Mouse (Mus musculus) neural tube, embryonic 11.5 days (tissue): ENCODE data around the gene Tsc22d3. TPM values are rescaled to one million over a fixed set of nuclear protein-coding genes. Genes with fewer than 3 reads are reported as not detected.
"Not testable (repeated sequence)": the region's sequence is repeated elsewhere in the genome, so short reads cannot be mapped to it uniquely, and the experiment has no call there.

Experiments used
- ATAC-seq: fragments of 200-750 bp; cut with Nextera tagmentation; 2 replicates; pipeline ENCODE4 v1.8.0; 2017; ENCODE audit warnings: moderate number of reproducible peaks, mild to moderate bottlenecking, moderate TSS enrichment, moderate library complexity; ENCODE audit not compliant: insufficient read depth, low FRiP score, low TSS enrichment
- DNase-seq: peaks from one replicate; pipeline ENCODE4 v3.0.0-alpha.2; 2015; ENCODE audit warnings: low spot score
- H3K27ac ChIP-seq: fragments of 300-500 bp; sonication (generic); 2 replicates; pipeline ENCODE4 v1.5.1; 2014; ENCODE audit warnings: low read depth, mild to moderate bottlenecking, low read length
- H3K27me3 ChIP-seq: fragments of 300-500 bp; sonication (generic); 2 replicates; pipeline ENCODE4 v1.6.1; 2014; ENCODE audit warnings: mild to moderate bottlenecking, low read length, mixed read lengths; ENCODE audit not compliant: control insufficient read depth, insufficient read depth
- H3K36me3 ChIP-seq: fragments of 300-500 bp; sonication (generic); 2 replicates; pipeline ENCODE4 v1.6.1; 2014; ENCODE audit warnings: mild to moderate bottlenecking, low read length, moderate library complexity, mixed read lengths; ENCODE audit not compliant: control insufficient read depth, insufficient read depth
- H3K4me1 ChIP-seq: fragments of 300-500 bp; sonication (generic); 2 replicates; pipeline ENCODE4 v1.6.1; 2014; ENCODE audit warnings: low read length, mixed read lengths; ENCODE audit not compliant: control insufficient read depth, insufficient read depth
- H3K4me2 ChIP-seq: fragments of 300-500 bp; sonication (generic); 2 replicates; pipeline ENCODE4 v1.6.1; 2014; ENCODE audit warnings: low read depth, mild to moderate bottlenecking, moderate library complexity
- H3K4me3 ChIP-seq: fragments of 300-500 bp; sonication (generic); 2 replicates; pipeline ENCODE4 v1.5.1; 2014; ENCODE audit warnings: low read depth, low read length
- H3K9ac ChIP-seq: fragments of 300-500 bp; sonication (generic); 2 replicates; pipeline ENCODE4 v1.6.1; 2014; ENCODE audit warnings: mild to moderate bottlenecking, low read length
- H3K9me3 ChIP-seq: fragments of 300-500 bp; sonication (generic); 2 replicates; pipeline ENCODE4 v1.6.1; 2016; ENCODE audit warnings: low read length; ENCODE audit not compliant: control insufficient read depth
- WGBS: fragments of 180-500 bp; shearing (Covaris S2); extraction: QIAGEN DNeasy Blood & Tissue Kit; methylation state at CpG from one replicate; pipeline ENCODE4 v1.1.7; 2014; 5-methylcytosine and 5-hydroxymethylcytosine counted together
- polyA plus RNA-seq: library from polyadenylated mRNA; unstranded; fragments of >200 nt; fragmentation: Nextera tagmentation; extraction: Ambion mirVana; gene quantifications from 2 replicates; pipeline ENCODE4 v1.2.1, GENCODE M21; 2014

Gene Tsc22d3
- polyA plus RNA-seq, 1 experiment from 2014 or later: 153 TPM

- ATAC-seq: 0 out of 2 replicates have a peak, but pooled peaks have one; percentile 45
- Histone ChIP-seq H3K4me1 (no peaks in the 10 kb centered on the region), H3K4me2 (no peak overlapping the region), H3K27me3 (0 out of 2 replicates have a peak, but pooled peaks cover 4% of the 10 kb centered on the region), H3K36me3 (no peaks in the 10 kb centered on the region), H3K9ac (no peak overlapping the region), H3K9me3 (no peaks in the 10 kb centered on the region), H3K27ac (no peak overlapping the region), H3K4me3 (no peak overlapping the region)
- peak; percentile 53 for DNase-seq
- WGBS: 7% methylated on average over 6 of the region's 7 CpGs
These were observed 96.6 kb downstream of the Tsc22d3 start for GRCm38 (mm10) chrX:140503905-140504304.

- Histone ChIP-seq H3K9ac (no peak overlapping the region), H3K4me3 (no peak overlapping the region), H3K4me2 (no peak overlapping the region), H3K4me1 (no peaks in the 10 kb centered on the region), H3K36me3 (no peaks in the 10 kb centered on the region), H3K27me3 (0 out of 2 replicates have a peak, but pooled peaks cover 2% of the 10 kb centered on the region), H3K27ac (no peak overlapping the region), H3K9me3 (no peaks in the 10 kb centered on the region)
- 67% methylated on average over 9 of the region's 9 CpGs for WGBS
- ATAC-seq (no peak), DNase-seq (no peak)
These were observed 98.8 kb downstream of the Tsc22d3 start for GRCm38 (mm10) chrX:140501401-140502301.

- no peak overlapping the region for H3K27ac ChIP-seq
- H3K4me2 ChIP-seq: no peak overlapping the region
- no peaks in the 10 kb centered on the region for H3K36me3 ChIP-seq
- H3K9me3 ChIP-seq: no peaks in the 10 kb centered on the region
- H3K4me3 ChIP-seq: no peak overlapping the region
- no peaks in the 10 kb centered on the region for H3K4me1 ChIP-seq
- DNase-seq (no peak), ATAC-seq (no peak)
- H3K27me3 ChIP-seq: 0 out of 2 replicates have a peak, but pooled peaks cover 2% of the 10 kb centered on the region
- WGBS: 79% methylated on average over 5 of the region's 5 CpGs
- no peak overlapping the region for H3K9ac ChIP-seq
These were observed 100.2 kb downstream of the Tsc22d3 start for GRCm38 (mm10) chrX:140500306-140500705.

- H3K27me3 ChIP-seq, H3K27ac ChIP-seq, H3K4me1 ChIP-seq, H3K36me3 ChIP-seq, ATAC-seq, H3K4me2 ChIP-seq, H3K9me3 ChIP-seq, DNase-seq, H3K9ac ChIP-seq, H3K4me3 ChIP-seq: not testable (repeated sequence)
- WGBS: 79% methylated on average over 4 of the region's 4 CpGs
These were observed 102.0 kb downstream of the Tsc22d3 start for GRCm38 (mm10) chrX:140498431-140498830.

GRCm38 (mm10) chrX:140494170-140494569 is 106.3 kb downstream of the Tsc22d3 start:
- Histone ChIP-seq H3K9me3 (no peaks in the 10 kb centered on the region), H3K36me3 (no peaks in the 10 kb centered on the region), H3K27ac (no peak overlapping the region), H3K9ac (no peak overlapping the region), H3K4me2 (no peak overlapping the region), H3K4me1 (no peaks in the 10 kb centered on the region), H3K27me3 (peaks cover 2% of the 10 kb centered on the region; the same call in 1 of the 2 replicates), H3K4me3 (no peak overlapping the region)
- DNase-seq (no peak), ATAC-seq (no peak)
- 94% methylated on average over 6 of the region's 6 CpGs for WGBS

GRCm38 (mm10) chrX:140493527-140494029 is 106.9 kb downstream of the Tsc22d3 start:
- DNase-seq (no peak), ATAC-seq (no peak)
- no peak overlapping the region for H3K4me2 ChIP-seq
- H3K27me3 ChIP-seq: peaks cover 4% of the 10 kb centered on the region; the same call in 1 of the 2 replicates
- no peak overlapping the region for H3K4me3 ChIP-seq
- WGBS: 70% methylated on average over 7 of the region's 7 CpGs
- no peaks in the 10 kb centered on the region for H3K4me1 ChIP-seq
- no peak overlapping the region for H3K9ac ChIP-seq
- H3K9me3 ChIP-seq: no peaks in the 10 kb centered on the region
- no peaks in the 10 kb centered on the region for H3K36me3 ChIP-seq
- H3K27ac ChIP-seq: no peak overlapping the region

GRCm38 (mm10) chrX:140491884-140492571 is 108.4 kb downstream of the Tsc22d3 start:
- Histone ChIP-seq H3K9me3 (no peaks in the 10 kb centered on the region), H3K9ac (no peak overlapping the region), H3K27ac (no peak overlapping the region), H3K27me3 (peaks cover 4% of the 10 kb centered on the region; the same call in 1 of the 2 replicates), H3K4me1 (no peaks in the 10 kb centered on the region), H3K36me3 (no peaks in the 10 kb centered on the region), H3K4me3 (no peak overlapping the region), H3K4me2 (no peak overlapping the region)
- DNase-seq: no peak
- WGBS: 64% methylated on average over 10 of the region's 10 CpGs
- ATAC-seq: no peak

GRCm38 (mm10) chrX:140490203-140490602 is 110.3 kb downstream of the Tsc22d3 start:
- Histone ChIP-seq H3K36me3 (no peaks in the 10 kb centered on the region), H3K9ac (no peak overlapping the region), H3K4me3 (no peak overlapping the region), H3K27me3 (peaks cover 4% of the 10 kb centered on the region; the same call in 1 of the 2 replicates), H3K9me3 (no peaks in the 10 kb centered on the region), H3K4me2 (no peak overlapping the region), H3K27ac (no peak overlapping the region), H3K4me1 (no peaks in the 10 kb centered on the region)
- 87% methylated on average over 3 of the region's 3 CpGs for WGBS
- DNase-seq (no peak), ATAC-seq (no peak)
